Mouse (Mus musculus) erythroblast, embryonic 14.5 days (primary cell): ENCODE data around the gene Pde11a.

Experiments
- GATA1 ChIP-seq: IDR thresholded peaks from 2 replicates; pipeline ENCODE4 v1.6.1; 2012; ENCODE audit warnings: low read length, inconsistent platforms, mixed read lengths
- TAL1 ChIP-seq: IDR thresholded peaks from 3 replicates; pipeline ENCODE4 v1.6.1; 2012; ENCODE audit warnings: low read length, inconsistent platforms, mixed read lengths

- TF ChIP-seq TAL1: no peak
- no peak for TF ChIP-seq GATA1
Observed at GRCm38 (mm10) chr2:76101889-76102602, 236.5 kb downstream of the Pde11a start.
